Mouse (Mus musculus) lung, postnatal 4 days (tissue): ENCODE measurements around the gene Sectm1b.

Source experiments
- DNase-seq, 2 experiments: peaks; one replicate each; pipeline ENCODE4 v3.0.0; 2021

Gene Sectm1b

DNA sequence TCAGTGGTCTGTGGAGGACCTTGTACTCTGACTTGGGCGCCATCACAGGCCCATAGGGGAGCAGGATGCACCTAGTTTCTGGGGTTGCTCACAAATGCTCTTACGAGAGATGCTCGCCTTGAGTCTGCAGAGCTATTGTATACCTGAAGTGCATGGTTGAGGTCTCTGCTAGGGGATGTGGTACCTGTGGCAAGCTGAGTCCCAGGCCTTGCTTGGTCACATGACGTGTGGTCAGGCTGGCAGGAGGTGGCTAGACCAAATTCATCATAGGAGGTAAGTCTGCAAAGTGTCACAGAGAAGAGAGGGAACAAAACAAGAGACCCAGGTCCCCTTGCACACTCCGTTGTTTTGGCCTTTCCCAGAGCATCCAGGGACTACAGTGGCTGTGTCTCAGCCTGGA is 43.9 kb downstream of the Sectm1b start:
- no peak for DNase-seq

DNA sequence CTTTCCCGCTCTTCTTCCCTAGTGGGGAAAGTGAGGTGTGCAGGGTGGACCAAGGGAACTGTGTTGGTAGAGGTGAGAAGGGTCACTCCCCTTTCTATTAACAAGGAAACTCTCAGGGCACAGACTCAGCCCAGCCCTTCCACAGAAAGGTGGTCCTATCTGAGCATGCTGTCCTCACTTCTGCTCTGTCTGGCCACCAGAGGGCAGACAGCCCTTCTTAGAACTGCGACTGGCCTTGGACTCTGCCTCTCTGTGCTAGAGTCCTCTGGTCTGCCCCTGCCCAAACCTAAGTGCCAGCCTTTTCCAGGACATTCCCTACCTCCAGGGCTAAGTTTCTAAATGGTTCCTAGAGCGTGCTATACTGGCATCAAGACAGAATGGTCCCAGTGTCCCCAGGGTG is 45.7 kb downstream of the Sectm1b start:
- DNase-seq: peak; percentile 78

DNA sequence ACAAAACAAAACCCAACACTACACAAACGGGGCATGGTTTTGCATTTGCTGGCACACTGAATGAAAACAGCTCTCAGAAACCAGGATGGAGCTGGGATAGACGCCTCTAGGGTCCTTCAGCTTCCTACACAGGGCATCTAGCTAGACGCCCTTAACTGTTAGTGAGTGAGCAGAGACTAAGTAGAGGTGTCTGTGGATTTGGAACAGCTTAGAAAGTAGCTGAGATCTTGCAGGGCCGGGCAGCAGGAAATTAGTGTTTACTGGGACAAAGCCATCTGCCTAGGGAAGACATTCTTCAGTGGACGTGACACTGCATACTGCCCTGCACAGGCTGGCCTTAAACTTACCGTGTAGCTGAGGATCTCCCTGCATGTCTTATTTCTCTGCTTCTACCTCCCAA is 47.9 kb downstream of the Sectm1b start:
- DNase-seq: peak; percentile 33 to 52

DNA sequence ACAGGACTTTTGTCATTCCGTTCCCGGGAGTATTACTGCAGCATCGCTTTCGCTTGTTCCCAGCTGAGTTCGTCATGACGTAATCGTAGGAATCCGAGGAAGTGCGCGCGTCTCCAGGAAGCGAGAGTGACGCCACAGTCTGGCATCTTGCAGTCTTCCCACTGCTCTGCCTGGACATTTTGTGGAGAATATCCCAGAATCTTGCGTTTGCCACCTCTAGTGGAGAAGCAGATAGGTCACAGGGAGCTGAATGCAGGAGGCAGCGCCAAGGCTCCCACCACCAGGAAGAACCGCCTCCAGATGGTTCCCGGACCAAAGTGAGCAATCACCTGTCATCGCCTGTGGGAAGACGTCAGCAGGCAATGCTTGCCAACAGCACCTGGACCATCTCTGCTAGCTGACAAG is 48.5 kb downstream of the Sectm1b start:
- peak; percentile 78 to 82 for DNase-seq

DNA sequence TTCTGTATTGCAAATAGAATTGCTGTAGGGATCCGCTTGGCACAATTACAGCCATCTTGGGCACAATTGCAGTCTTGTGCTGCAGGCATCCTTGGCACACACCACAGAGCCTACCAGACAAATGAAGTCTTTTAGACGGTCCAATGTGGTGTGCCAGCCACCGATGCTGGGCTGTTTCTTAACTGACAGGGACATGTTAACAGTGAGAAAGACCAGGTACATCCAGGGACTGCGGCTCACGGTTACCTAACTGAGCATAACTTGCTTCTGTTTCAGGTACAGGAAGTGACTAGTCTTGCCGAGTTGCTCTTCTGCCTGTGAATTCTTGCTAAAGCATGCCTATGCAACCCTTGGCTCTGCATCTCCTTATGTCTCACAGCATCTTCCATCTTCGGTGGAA is 49.7 kb downstream of the Sectm1b start:
- no peak for DNase-seq

DNA sequence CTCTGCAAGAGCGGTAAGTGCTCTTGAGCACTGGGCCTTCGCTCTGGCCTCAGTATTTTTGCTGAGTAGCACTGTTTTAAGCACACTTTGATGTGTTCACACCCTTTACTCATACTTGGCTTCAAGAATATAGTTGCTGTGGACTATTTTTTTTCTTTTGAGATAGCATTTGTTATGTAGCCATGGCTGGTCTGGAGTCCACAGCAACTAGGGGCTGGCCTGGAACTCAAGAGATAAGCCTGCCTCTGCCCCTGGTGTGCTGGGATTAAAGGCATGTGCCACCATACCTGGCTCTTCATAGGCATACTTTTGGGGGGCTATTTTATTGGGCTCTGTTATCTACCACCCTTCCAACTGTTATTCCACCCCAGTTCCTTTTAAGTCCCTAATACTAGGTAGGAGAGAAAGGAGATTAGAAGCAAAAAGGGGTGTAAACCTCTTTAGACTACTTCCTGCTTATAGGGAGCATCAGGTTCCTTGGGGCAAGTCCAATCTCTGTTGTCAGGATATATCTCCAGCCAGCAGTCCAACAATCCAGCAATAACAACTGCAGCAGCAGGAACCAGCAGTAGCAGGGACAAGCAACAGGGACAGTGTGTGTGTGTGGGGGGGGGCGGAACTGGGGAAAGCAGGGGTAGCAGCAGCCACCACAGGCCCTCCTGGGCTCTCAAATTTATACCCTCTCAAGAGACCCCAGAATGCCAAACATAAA is 53.2 kb downstream of the Sectm1b start:
- DNase-seq: no peak

DNA sequence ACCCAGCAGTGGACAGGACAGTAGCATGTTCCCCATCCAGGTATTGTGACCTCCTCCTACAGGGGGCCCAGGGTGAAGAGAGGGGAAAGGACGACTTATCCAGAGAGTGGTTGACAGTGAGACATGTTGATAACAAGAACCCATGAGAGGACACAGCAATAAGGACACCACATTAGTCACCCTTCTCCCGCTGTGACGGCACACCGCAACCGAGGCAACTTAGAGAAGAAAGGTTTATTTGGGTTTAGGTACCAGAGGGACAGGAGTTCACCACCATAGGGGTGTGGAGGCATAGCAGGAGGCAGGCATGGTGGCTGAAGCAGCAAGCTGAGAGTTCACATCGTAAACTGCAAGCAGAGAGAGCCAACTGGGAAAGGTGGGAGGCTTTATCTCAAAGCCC is 57.2 kb downstream of the Sectm1b start:
- DNase-seq: no peak

DNA sequence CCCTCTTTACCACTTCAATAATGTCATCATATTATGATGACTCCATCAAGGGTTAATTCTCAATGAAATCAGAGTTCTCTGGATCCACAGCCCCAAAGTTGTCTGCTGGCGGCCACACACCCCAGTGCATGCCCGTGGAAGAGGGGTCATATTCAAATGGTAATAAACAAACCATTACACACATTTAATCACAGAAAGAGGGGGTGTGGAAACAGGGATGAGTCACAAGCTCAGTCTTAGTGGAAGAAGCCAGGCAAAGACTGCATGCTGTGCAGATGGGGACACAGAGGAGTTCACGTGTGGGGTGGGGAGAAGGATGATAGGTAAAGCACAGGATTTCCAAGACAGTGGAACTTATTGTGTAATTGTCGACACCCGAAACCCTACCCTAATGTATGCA is 59.1 kb downstream of the Sectm1b start:
- no peak for DNase-seq
